Mouse (Mus musculus) hindbrain, embryonic 13.5 days (tissue): ENCODE measurements around the gene Trmt1. TPM values are rescaled to one million over a fixed set of nuclear protein-coding genes. Genes with fewer than 3 reads are reported as not detected.

Source experiments
- ATAC-seq: fragments of 200-750 bp; cut with Nextera tagmentation; 2 replicates; pipeline ENCODE4 v1.8.0; 2017; ENCODE audit warnings: moderate TSS enrichment; ENCODE audit not compliant: low FRiP score
- H3K27ac ChIP-seq: fragments of 300-500 bp; sonication (generic); 2 replicates; pipeline ENCODE4 v1.5.1; 2015; ENCODE audit warnings: inconsistent platforms, mild to moderate bottlenecking, moderate library complexity
- H3K27me3 ChIP-seq: fragments of 300-500 bp; sonication (generic); 2 replicates; pipeline ENCODE4 v1.6.1; 2015; ENCODE audit warnings: mild to moderate bottlenecking, inconsistent platforms
- H3K36me3 ChIP-seq: fragments of 300-500 bp; sonication (generic); 2 replicates; pipeline ENCODE4 v1.6.1; 2015; ENCODE audit warnings: mild to moderate bottlenecking, inconsistent platforms
- H3K4me1 ChIP-seq: fragments of 300-500 bp; sonication (generic); replicated peaks from 2 replicates; pipeline ENCODE4 v1.6.1; 2015; ENCODE audit warnings: inconsistent platforms
- H3K4me2 ChIP-seq: fragments of 300-500 bp; sonication (generic); 2 replicates; pipeline ENCODE4 v1.6.1; 2015; ENCODE audit warnings: inconsistent platforms, mild to moderate bottlenecking, moderate library complexity
- H3K4me3 ChIP-seq: fragments of 300-500 bp; sonication (generic); 2 replicates; pipeline ENCODE4 v1.5.1; 2015; ENCODE audit warnings: mild to moderate bottlenecking, inconsistent platforms
- H3K9ac ChIP-seq: fragments of 300-500 bp; sonication (generic); 2 replicates; pipeline ENCODE4 v1.6.1; 2015; ENCODE audit warnings: mild to moderate bottlenecking, inconsistent platforms
- H3K9me3 ChIP-seq: fragments of 300-500 bp; sonication (generic); 2 replicates; pipeline ENCODE4 v1.6.1; 2016; ENCODE audit warnings: inconsistent platforms
- WGBS: fragments of 180-500 bp; shearing (Covaris S2); methylation state at CpG from one replicate; pipeline ENCODE4 v1.1.7; 2015; 5-methylcytosine and 5-hydroxymethylcytosine counted together
- polyA plus RNA-seq: library from polyadenylated mRNA; unstranded; fragments of >200 nt; fragmentation: Nextera tagmentation; extraction: Ambion mirVana; gene quantifications from 2 replicates; pipeline ENCODE4 v1.2.1, GENCODE M21; 2015

The Trmt1 gene
- polyA plus RNA-seq, 1 experiment from 2014 or later = 51.9 TPM

DNA sequence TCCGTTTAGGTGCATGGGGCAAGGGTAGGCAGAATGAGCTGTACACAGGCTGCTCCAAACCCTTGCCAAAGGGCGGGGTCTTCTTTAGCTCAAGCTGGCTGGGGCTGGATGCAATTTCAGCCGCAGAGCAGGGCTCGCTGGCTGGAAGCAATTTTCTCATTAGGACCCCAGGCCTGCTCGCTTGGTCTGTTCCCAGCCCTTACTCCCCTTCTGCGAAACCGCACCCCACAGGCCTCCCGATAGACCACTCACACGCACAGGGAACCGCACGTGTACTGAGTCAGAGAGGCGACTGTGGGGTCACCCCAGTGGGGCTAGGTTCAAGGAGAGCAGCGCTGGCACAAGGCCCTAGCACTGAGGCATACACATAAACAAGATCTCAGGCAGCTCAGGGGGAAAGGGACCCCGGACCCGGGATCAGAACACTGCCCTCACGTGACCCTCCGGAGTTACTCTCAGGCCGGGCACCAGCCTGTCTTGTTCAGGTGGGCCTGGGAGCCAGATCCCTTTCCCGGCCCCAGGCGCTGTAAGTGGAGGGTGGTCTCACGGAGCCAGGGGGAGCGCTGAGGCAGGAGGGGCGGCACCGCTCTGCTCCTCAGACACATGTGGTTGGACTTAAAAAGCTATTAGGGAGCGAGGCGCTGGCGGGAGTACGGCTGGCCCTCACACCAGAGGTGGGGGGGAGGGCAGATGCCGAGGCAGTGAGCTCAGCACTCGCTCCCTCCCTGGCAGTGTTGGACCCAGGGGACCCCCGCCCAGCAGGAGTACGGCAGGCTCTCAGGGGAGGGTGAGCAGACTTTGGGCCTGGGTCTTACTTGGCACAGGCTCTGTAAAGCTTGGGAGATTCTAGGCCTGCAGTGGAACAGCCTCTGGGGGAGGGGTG is 56.3 kb downstream of the Trmt1 start:
- Histone ChIP-seq H3K9me3 (no peaks in the 10 kb centered on the region), H3K27ac (peak overlapping the region; percentile 75), H3K4me2 (peak overlapping the region; percentile 33), H3K4me3 (0 out of 2 replicates have a peak overlapping the region, but pooled peaks have one; percentile 3), H3K4me1 (peaks cover 98% of the 10 kb centered on the region), H3K9ac (peak overlapping the region; percentile 60), H3K36me3 (no peaks in the 10 kb centered on the region), H3K27me3 (peaks cover 100% of the 10 kb centered on the region)
- 4% methylated on average over 32 of the region's 32 CpGs for WGBS
- peak; percentile 30 for ATAC-seq

GRCm38 (mm10) chr8:84743054-84743415 is 56.9 kb downstream of the Trmt1 start:
- Histone ChIP-seq H3K4me3 (no peak overlapping the region), H3K27ac (peak overlapping the region; percentile 75), H3K36me3 (no peaks in the 10 kb centered on the region), H3K9me3 (no peaks in the 10 kb centered on the region), H3K27me3 (peaks cover 99% of the 10 kb centered on the region), H3K9ac (peak overlapping the region; percentile 60; the same call in 1 of the 2 replicates), H3K4me1 (peaks cover 93% of the 10 kb centered on the region), H3K4me2 (peak overlapping the region; percentile 33)
- ATAC-seq = no peak; the same call in 1 of the 2 replicates
- 5% methylated on average over 10 of the region's 10 CpGs for whole genome bisulfite sequencing

DNA sequence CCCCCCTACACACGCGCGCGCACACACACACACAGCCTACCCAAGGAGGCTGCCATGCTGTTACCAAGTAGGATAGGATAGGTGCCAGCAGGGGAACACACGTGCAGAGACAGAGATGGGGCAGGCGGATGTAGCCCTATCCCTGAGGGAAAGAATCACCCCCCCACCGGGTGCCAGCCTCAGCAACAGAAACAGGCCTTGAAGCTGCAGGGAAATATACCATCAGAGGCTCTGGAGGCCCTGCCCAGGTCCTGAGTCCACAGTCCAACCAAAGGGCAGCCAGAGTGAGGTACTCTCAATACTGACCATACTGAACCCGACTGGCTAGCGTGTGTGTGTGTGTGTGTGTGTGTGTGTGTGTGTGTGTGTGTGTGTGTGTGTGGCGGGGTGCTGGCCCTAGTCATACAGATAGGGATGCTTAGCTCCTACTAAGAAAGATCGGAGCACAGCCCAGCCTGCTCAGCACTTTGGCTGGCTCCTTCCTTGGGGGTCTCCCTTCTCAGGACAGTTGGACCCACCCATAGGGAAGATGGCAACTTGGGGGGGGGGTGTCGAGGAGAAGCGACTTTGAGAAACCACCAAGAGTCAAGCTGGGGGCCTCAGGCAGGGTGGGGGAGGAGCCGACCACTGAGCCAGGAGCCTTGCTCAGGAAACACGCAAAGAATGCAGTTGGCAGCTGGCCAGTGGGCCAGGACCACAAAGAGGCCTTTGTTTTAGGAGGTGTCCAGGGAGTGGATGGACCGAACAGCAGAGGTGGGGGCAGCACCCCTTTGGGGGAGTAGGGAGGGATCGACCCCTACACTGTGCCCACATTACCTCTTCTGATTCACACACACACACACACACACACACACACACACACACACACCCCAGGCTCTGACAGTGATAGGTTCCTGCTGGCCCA is 57.7 kb downstream of the Trmt1 start:
- ATAC-seq = peak; percentile 65
- Histone ChIP-seq H3K27me3 (peaks cover 99% of the 10 kb centered on the region), H3K4me3 (no peak overlapping the region), H3K4me2 (peak overlapping the region; percentile 33), H3K36me3 (no peaks in the 10 kb centered on the region), H3K9me3 (no peaks in the 10 kb centered on the region), H3K4me1 (peaks cover 86% of the 10 kb centered on the region), H3K9ac (peak overlapping the region; percentile 49; the same call in 1 of the 2 replicates), H3K27ac (peak overlapping the region; percentile 75)
- 4% methylated on average over 15 of the region's 17 CpGs for WGBS

GRCm38 (mm10) chr8:84745032-84745925 is 59.2 kb downstream of the Trmt1 start:
- ATAC-seq = no peak
- H3K4me3 ChIP-seq = no peak overlapping the region
- H3K9ac ChIP-seq = peak overlapping the region; percentile 56; the same call in 1 of the 2 replicates

More at GRCm38 (mm10) chr8:84745032-84745925, 59.2 kb downstream of the Trmt1 start:
- no peaks in the 10 kb centered on the region for H3K9me3 ChIP-seq
- peaks cover 99% of the 10 kb centered on the region for H3K27me3 ChIP-seq
- H3K36me3 ChIP-seq = no peaks in the 10 kb centered on the region
- no peak overlapping the region for H3K4me2 ChIP-seq
- WGBS = 6% methylated on average over 17 of the region's 17 CpGs
- H3K4me1 ChIP-seq = peaks cover 78% of the 10 kb centered on the region
- peak overlapping the region; percentile 75 for H3K27ac ChIP-seq

Other genes with a start within 250 kb of the Trmt1 start
- gene Ier2, start 23.5 kb upstream of the Trmt1 start, polyA plus RNA-seq = 26.1 and 32.2 TPM in 2 replicates
- gene Nacc1, start 1.6 kb downstream of the Trmt1 start, polyA plus RNA-seq = 13.7 and 14.4 TPM in 2 replicates
- 3.9 and 4.2 TPM in 2 replicates for gene Lyl1, start 15.2 kb downstream of the Trmt1 start, polyA plus RNA-seq
- gene G430095P16Rik, start 36.7 kb downstream of the Trmt1 start, polyA plus RNA-seq = 1.0 and 2.3 TPM in 2 replicates
- gene Nfix, start 114.0 kb downstream of the Trmt1 start, polyA plus RNA-seq = 35.3 and 44.1 TPM in 2 replicates
- gene Dand5, start 136.5 kb downstream of the Trmt1 start, polyA plus RNA-seq = 10.8 and 11.5 TPM in 2 replicates
- gene Gadd45gip1, start 145.2 kb downstream of the Trmt1 start, polyA plus RNA-seq = 37.3 and 37.8 TPM in 2 replicates
- gene Rad23a, start 154.4 kb downstream of the Trmt1 start, polyA plus RNA-seq = 83.2 and 85.5 TPM in 2 replicates
- 646 and 672 TPM in 2 replicates for gene Calr, start 160.6 kb downstream of the Trmt1 start, polyA plus RNA-seq
- gene Farsa, start 170.7 kb downstream of the Trmt1 start, polyA plus RNA-seq = 107 and 109 TPM in 2 replicates
- 17.8 and 20.4 TPM in 2 replicates for gene Syce2, start 185.8 kb downstream of the Trmt1 start, polyA plus RNA-seq
- 33.1 TPM in 2 replicates for gene Gcdh, start 207.6 kb downstream of the Trmt1 start, polyA plus RNA-seq
- 0.64 and 1.00 TPM in 2 replicates for gene Klf1, start 215.6 kb downstream of the Trmt1 start, polyA plus RNA-seq
- 5.8 and 6.0 TPM in 2 replicates for gene Dnase2a, start 222.3 kb downstream of the Trmt1 start, polyA plus RNA-seq